Mouse (Mus musculus) midbrain, embryonic 13.5 days (tissue): ENCODE measurements around the gene Bend5. TPM values are rescaled to one million over a fixed set of nuclear protein-coding genes. Genes with fewer than 3 reads are reported as not detected.

ENCODE experiments used
- ATAC-seq: fragments of 200-750 bp; cut with Nextera tagmentation; 2 replicates; pipeline ENCODE4 v1.8.0; 2017; ENCODE audit warnings: mild to moderate bottlenecking, moderate TSS enrichment, moderate library complexity
- H3K27ac ChIP-seq: fragments of 300-500 bp; sonication (generic); 2 replicates; pipeline ENCODE4 v1.5.1; 2015; ENCODE audit warnings: inconsistent platforms, mild to moderate bottlenecking, moderate library complexity
- H3K27me3 ChIP-seq: fragments of 300-500 bp; sonication (generic); 2 replicates; pipeline ENCODE4 v1.6.1; 2015; ENCODE audit warnings: mild to moderate bottlenecking, inconsistent platforms
- H3K36me3 ChIP-seq: fragments of 300-500 bp; sonication (generic); 2 replicates; pipeline ENCODE4 v1.6.1; 2015; ENCODE audit warnings: mild to moderate bottlenecking, inconsistent platforms
- H3K4me1 ChIP-seq: fragments of 300-500 bp; sonication (generic); replicated peaks from 2 replicates; pipeline ENCODE4 v1.6.1; 2015; ENCODE audit warnings: inconsistent platforms
- H3K4me2 ChIP-seq: fragments of 300-500 bp; sonication (generic); replicated peaks from 2 replicates; pipeline ENCODE4 v1.6.1; 2015; ENCODE audit warnings: moderate library complexity, mild to moderate bottlenecking, inconsistent platforms
- H3K4me3 ChIP-seq: fragments of 300-500 bp; sonication (generic); replicated peaks from 2 replicates; pipeline ENCODE4 v1.5.1; 2015; ENCODE audit warnings: mild to moderate bottlenecking, inconsistent platforms
- H3K9ac ChIP-seq: fragments of 300-500 bp; sonication (generic); replicated peaks from 2 replicates; pipeline ENCODE4 v1.6.1; 2015; ENCODE audit warnings: mild to moderate bottlenecking, inconsistent platforms
- H3K9me3 ChIP-seq: fragments of 300-500 bp; sonication (generic); 2 replicates; pipeline ENCODE4 v1.6.1; 2016; ENCODE audit warnings: mild to moderate bottlenecking, inconsistent platforms
- WGBS: fragments of 180-500 bp; shearing (Covaris S2); methylation state at CpG from one replicate; pipeline ENCODE4 v1.1.7; 2015; 5-methylcytosine and 5-hydroxymethylcytosine counted together
- polyA plus RNA-seq: library from polyadenylated mRNA; unstranded; fragments of >200 nt; fragmentation: Nextera tagmentation; extraction: Ambion mirVana; gene quantifications from 2 replicates; pipeline ENCODE4 v1.2.1, GENCODE M21; 2015

Bend5 gene
- polyA plus RNA-seq, 1 experiment from 2014 or later, result 71.3 TPM

DNA sequence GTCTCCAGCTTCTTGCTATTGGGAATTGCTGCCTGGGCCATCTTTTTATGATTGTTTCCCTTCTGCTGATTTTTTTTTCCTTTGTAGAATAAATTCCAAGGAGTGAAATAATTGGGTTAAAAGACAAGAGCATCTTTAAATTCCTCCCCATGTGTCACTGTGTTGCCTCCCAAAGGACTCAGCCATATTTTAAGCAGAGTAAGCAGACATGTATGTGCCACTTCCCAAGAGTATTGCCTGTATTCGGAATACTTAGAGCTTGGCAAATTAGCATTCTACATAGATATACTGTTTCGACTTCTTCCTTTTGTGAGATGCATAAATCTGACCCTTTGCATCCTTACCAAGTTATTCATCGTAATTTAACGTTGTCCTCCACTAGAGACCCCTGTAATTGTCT is 53.0 kb downstream of the Bend5 start:
- Histone ChIP-seq H3K9me3 (no peaks in the 10 kb centered on the region), H3K27ac (no peak overlapping the region), H3K36me3 (no peaks in the 10 kb centered on the region), H3K27me3 (0 out of 2 replicates have a peak, but pooled peaks cover 6% of the 10 kb centered on the region), H3K9ac (no peak overlapping the region), H3K4me2 (no peak overlapping the region), H3K4me1 (peaks cover 14% of the 10 kb centered on the region), H3K4me3 (no peak overlapping the region)
- 84% methylated on average over 4 of the region's 4 CpGs for WGBS
- no peak for ATAC-seq

- 85% methylated on average over 2 of the region's 2 CpGs for WGBS
- ATAC-seq, result no peak
- no peak overlapping the region for H3K27ac ChIP-seq
These were observed 55.0 kb downstream of the Bend5 start for GRCm38 (mm10) chr4:111469847-111470246.

GRCm38 (mm10) chr4:111471726-111472125 is 56.9 kb downstream of the Bend5 start:
- Histone ChIP-seq H3K4me1 (peaks cover 29% of the 10 kb centered on the region), H3K27me3 (peaks cover 23% of the 10 kb centered on the region), H3K9ac (no peak overlapping the region), H3K4me3 (no peak overlapping the region), H3K4me2 (no peak overlapping the region), H3K9me3 (no peaks in the 10 kb centered on the region), H3K27ac (no peak overlapping the region), H3K36me3 (no peaks in the 10 kb centered on the region)
- ATAC-seq, result no peak
- 94% methylated on average over 3 of the region's 3 CpGs for WGBS

More at GRCm38 (mm10) chr4:111469847-111470246, 55.0 kb downstream of the Bend5 start:
- Histone ChIP-seq H3K4me3 (no peak overlapping the region), H3K4me2 (no peak overlapping the region), H3K36me3 (no peaks in the 10 kb centered on the region), H3K9ac (no peak overlapping the region), H3K4me1 (peaks cover 20% of the 10 kb centered on the region), H3K9me3 (no peaks in the 10 kb centered on the region), H3K27me3 (peaks cover 20% of the 10 kb centered on the region)

DNA sequence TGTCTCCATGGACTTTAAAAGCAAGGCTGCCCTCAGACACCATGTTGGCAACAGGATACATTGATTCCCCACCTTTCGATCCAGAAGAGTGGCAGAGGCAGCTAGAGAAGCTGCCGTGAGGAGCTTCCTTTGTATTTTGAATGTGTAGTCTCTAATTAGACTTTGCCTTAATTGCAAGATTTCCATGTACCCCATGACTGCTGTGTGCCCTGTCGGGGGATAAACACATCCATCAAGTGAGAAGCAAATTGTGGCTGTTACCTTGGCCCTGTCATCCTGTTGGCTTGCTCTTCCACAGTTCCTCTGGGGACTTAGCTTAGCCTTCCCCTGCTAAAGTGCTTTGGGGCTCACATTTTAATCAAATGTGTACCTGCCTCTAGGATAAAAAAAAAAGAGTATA is 57.7 kb downstream of the Bend5 start:
- WGBS, result 71% methylated on average over 3 of the region's 3 CpGs
- Histone ChIP-seq H3K9me3 (no peaks in the 10 kb centered on the region), H3K27ac (no peak overlapping the region), H3K4me2 (no peak overlapping the region), H3K9ac (no peak overlapping the region), H3K4me3 (no peak overlapping the region), H3K27me3 (peaks cover 29% of the 10 kb centered on the region), H3K36me3 (no peaks in the 10 kb centered on the region), H3K4me1 (peaks cover 25% of the 10 kb centered on the region)
- ATAC-seq, result no peak

GRCm38 (mm10) chr4:111473014-111473413 is 58.2 kb downstream of the Bend5 start:
- H3K27me3 ChIP-seq, result peaks cover 33% of the 10 kb centered on the region
- no peak overlapping the region for H3K9ac ChIP-seq
- H3K4me2 ChIP-seq, result no peak overlapping the region
- H3K4me3 ChIP-seq, result no peak overlapping the region
- H3K9me3 ChIP-seq, result no peaks in the 10 kb centered on the region
- H3K27ac ChIP-seq, result no peak overlapping the region
- no peaks in the 10 kb centered on the region for H3K36me3 ChIP-seq
- H3K4me1 ChIP-seq, result peaks cover 27% of the 10 kb centered on the region
- ATAC-seq, result no peak
- 82% methylated on average over 1 of the region's 1 CpGs for WGBS

DNA sequence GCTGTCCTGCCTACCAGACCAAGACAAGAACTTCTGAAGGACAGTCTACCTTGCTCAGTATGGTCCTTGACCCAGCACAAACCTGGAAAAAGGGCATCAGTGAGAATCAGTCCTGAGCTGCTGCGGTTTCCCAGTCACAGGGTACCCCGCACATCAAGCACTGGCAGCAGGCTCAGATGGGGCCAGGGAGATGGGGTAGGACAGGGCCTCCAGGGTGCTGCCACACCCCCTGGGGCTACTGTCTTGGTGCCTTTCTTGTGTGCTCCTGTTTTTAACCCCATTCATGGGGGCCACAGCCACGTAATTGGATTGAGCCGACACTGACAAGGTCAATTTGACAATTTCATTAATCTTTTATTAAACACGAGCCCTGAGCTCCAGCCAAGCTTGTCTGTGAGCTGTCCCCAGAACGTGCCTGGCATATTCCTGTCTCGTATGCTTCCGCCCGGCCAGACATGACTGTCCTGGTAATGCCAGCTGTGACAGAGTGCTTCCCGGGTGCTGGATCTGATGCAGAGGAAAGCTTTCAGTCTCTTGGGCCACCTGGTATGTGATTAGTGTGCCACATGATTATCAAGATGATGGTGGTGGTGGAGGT is 60.7 kb downstream of the Bend5 start:
- H3K4me2 ChIP-seq, result no peak overlapping the region
- 0 out of 2 replicates have a peak overlapping the region, but pooled peaks have one; percentile 0 for H3K27ac ChIP-seq
- H3K9ac ChIP-seq, result no peak overlapping the region
- H3K4me3 ChIP-seq, result no peak overlapping the region
- H3K9me3 ChIP-seq, result no peaks in the 10 kb centered on the region
- 37% methylated on average over 10 of the region's 10 CpGs for WGBS
- H3K36me3 ChIP-seq, result no peaks in the 10 kb centered on the region
- H3K27me3 ChIP-seq, result peaks cover 33% of the 10 kb centered on the region
- peak; percentile 85 for ATAC-seq
- H3K4me1 ChIP-seq, result peaks cover 33% of the 10 kb centered on the region

DNA sequence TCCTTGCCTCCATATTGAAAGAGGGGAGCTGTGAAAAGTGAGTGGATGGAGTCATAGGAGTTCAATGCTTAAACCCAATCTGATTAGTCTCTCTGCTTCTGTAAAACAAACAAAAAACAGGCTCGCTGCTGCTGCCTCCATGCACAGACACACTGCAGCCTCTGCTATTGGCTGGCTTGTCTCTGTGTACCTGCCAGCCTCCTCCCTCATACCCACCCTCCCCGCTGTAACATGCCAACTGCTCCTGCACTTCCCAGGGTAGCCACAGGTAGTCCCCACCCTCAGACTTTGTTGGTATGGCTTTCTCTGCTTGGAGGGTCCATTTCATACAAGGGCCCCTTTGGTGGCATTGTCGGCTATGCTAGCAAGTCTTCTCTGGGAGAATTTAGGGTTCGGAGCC is 62.7 kb downstream of the Bend5 start:
- Histone ChIP-seq H3K4me2 (no peak overlapping the region), H3K9me3 (no peaks in the 10 kb centered on the region), H3K36me3 (no peaks in the 10 kb centered on the region), H3K4me3 (no peak overlapping the region), H3K27ac (no peak overlapping the region), H3K9ac (no peak overlapping the region), H3K4me1 (peaks cover 28% of the 10 kb centered on the region), H3K27me3 (peaks cover 27% of the 10 kb centered on the region)
- no peak for ATAC-seq
- WGBS, result 28% methylated on average over 4 of the region's 4 CpGs

DNA sequence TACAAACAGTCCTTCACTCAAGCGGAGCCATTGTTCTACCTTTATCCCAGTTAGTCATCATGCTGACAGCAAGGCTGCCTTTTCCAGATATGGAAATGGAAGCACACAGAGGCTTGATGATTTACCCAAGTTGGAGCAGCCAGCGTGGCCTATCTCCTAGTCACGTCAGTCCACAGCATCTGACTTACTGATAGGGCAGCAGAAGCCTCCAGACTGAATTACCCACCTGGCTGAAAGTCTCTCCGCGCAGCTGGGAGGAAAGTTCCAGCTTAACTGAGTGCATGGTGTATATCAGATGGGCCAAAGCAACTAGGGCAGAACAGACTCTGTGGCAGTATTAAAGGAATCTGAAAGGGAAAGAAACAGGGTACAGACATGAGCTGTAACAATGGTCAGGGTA is 68.7 kb downstream of the Bend5 start:
- H3K4me3 ChIP-seq, result no peak overlapping the region
- H3K4me2 ChIP-seq, result no peak overlapping the region
- peaks cover 4% of the 10 kb centered on the region for H3K4me1 ChIP-seq
- no peak overlapping the region for H3K27ac ChIP-seq
- 90% methylated on average over 5 of the region's 5 CpGs for WGBS
- no peaks in the 10 kb centered on the region; the same call in 1 of the 2 replicates for H3K27me3 ChIP-seq
- no peaks in the 10 kb centered on the region for H3K9me3 ChIP-seq
- H3K9ac ChIP-seq, result no peak overlapping the region
- ATAC-seq, result no peak
- H3K36me3 ChIP-seq, result no peaks in the 10 kb centered on the region

DNA sequence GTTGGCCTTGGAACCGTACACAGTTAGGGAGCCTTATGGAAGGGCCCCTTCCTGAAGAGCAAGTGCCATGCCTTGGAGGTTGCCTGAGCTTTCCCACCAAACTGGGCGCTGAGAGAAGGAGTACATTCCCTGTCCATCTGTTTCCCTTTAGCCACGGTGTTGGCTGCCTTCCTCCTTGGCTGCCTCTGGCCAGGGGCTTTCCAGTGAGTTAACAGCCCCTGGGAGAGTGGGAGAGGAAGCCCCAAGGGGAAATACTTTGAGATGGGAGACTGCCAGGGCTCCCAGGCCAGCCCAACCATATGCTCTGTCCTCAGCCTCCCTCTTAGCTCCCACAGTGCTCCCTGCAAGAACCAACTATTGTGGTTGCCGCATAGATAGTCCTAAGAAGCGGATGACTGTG is 70.4 kb downstream of the Bend5 start:
- Histone ChIP-seq H3K4me1 (0 out of 2 replicates have a peak, but pooled peaks cover 3% of the 10 kb centered on the region), H3K27ac (no peak overlapping the region), H3K4me3 (no peak overlapping the region), H3K27me3 (no peaks in the 10 kb centered on the region; the same call in 1 of the 2 replicates), H3K9me3 (no peaks in the 10 kb centered on the region), H3K4me2 (no peak overlapping the region), H3K9ac (no peak overlapping the region), H3K36me3 (no peaks in the 10 kb centered on the region)
- ATAC-seq, result peak; percentile 18; the same call in 1 of the 2 replicates
- 83% methylated on average over 5 of the region's 5 CpGs for WGBS

- Histone ChIP-seq H3K9ac (no peak overlapping the region), H3K27ac (no peak overlapping the region), H3K27me3 (no peaks in the 10 kb centered on the region; the same call in 1 of the 2 replicates), H3K4me3 (no peak overlapping the region), H3K9me3 (no peaks in the 10 kb centered on the region), H3K4me1 (0 out of 2 replicates have a peak, but pooled peaks cover 3% of the 10 kb centered on the region), H3K36me3 (no peaks in the 10 kb centered on the region), H3K4me2 (no peak overlapping the region)
- 70% methylated on average over 5 of the region's 5 CpGs for WGBS
- peak; percentile 66; the same call in 1 of the 2 replicates for ATAC-seq
These were observed 71.4 kb downstream of the Bend5 start for GRCm38 (mm10) chr4:111486187-111486586.

GRCm38 (mm10) chr4:111487233-111487843 is 72.5 kb downstream of the Bend5 start:
- Histone ChIP-seq H3K4me1 (0 out of 2 replicates have a peak, but pooled peaks cover 3% of the 10 kb centered on the region), H3K27me3 (no peaks in the 10 kb centered on the region), H3K4me2 (no peak overlapping the region), H3K9ac (no peak overlapping the region), H3K4me3 (no peak overlapping the region), H3K36me3 (no peaks in the 10 kb centered on the region), H3K9me3 (no peaks in the 10 kb centered on the region), H3K27ac (no peak overlapping the region)
- ATAC-seq, result 0 out of 2 replicates have a peak, but pooled peaks have one; percentile 21
- WGBS, result 95% methylated on average over 4 of the region's 4 CpGs

- H3K9me3 ChIP-seq, result no peaks in the 10 kb centered on the region
- H3K27me3 ChIP-seq, result no peaks in the 10 kb centered on the region
- no peaks in the 10 kb centered on the region for H3K36me3 ChIP-seq
- no peak overlapping the region for H3K4me2 ChIP-seq
- 64% methylated on average over 5 of the region's 5 CpGs for WGBS
- no peak for ATAC-seq
- no peak overlapping the region for H3K27ac ChIP-seq
- no peaks in the 10 kb centered on the region for H3K4me1 ChIP-seq
- no peak overlapping the region for H3K4me3 ChIP-seq
- H3K9ac ChIP-seq, result no peak overlapping the region
These were observed 79.1 kb downstream of the Bend5 start for GRCm38 (mm10) chr4:111493750-111494404.
